Mouse (Mus musculus) gonadal fat pad, adult 2 months (tissue): Measurements from ENCODE around the gene Sct. TPM values are rescaled to one million over a fixed set of nuclear protein-coding genes. Genes with fewer than 3 reads are reported as not detected.

Experiments used
- DNase-seq: peaks from one replicate; pipeline ENCODE4 v3.0.0-alpha.2; 2012; ENCODE audit warnings: low read depth
- polyA plus RNA-seq: library from polyadenylated mRNA; depleted of rRNA; stranded (reverse); fragments of >200 nt; gene quantifications from 2 replicates; pipeline ENCODE4 v1.2.3, GENCODE M21; 2012; rRNA removed

The Sct gene
- 5.1 and 8.1 TPM in 2 replicates for polyA plus RNA-seq

DNA sequence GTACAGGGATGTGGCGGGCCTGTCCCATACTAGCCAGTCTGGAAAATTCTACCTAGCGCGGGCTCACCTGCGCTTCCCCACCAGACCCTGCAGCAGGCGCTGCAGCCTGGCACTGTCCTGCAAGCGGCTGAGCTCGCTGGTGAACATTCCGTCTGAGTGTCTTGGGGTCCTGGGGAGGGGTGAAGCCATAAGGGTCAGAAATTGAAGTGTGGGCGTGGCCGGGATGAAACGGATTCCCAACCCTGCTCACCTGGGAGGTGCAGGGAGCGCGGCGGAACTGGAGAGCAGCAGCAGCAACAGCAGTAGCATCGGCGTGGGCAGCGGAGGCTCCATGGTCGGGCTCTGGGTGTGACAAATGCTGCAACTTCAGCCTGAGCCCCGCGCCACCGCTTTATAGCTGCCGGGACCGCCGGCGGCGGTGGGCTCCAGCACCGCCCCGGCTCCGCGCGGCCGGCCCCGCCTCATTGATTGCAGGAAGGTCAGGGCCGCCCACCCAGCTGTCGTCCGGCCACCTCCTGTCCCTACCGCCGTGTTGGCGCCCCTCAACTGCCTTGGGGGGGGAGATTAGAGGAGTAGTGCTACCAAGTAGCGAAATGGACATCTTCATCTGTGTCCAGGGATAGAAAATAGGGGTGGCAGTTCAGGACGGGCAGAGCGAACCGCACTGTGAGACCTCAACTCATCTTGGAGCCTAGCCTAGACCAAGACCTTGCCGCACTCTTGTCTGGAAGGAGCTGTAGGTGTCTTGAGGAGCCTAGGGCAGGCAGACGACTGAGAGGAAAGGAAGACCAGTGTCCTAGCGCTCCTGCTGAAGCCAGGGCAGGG, at the start of gene Sct:
TSS of gene Sct (minus strand) at position 368 of the 825 bp plus-strand sequence.
- DNase-seq, result no peak

DNA sequence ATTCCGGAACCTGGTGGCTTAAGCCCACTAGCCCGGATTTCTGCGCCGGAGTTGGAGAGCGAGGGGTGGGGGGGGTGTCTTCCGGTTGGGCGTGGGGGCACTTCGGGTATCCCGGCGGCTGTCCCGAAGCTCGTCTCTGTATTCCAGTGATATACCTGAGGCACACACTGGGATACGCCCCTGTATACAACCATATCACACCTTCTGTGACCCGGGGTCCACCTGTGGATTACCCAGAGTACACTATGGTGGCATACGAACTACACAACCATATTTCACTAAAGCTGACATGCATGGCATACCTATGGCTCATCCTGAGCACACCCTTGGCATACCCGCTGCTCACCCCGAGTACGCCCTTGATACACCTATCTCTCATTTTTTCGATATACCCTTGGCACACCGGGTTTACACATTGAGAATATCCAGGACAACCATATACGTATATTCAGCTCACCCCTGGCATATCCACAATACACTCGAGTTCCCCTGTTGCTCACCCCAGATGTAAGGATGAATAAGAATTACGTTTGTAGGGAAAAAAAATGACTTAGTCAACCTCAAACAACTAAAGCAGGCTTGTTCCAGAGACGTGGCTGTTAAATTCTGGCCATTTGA, 49.5 kb upstream of the Sct start:
- no peak for DNase-seq

DNA sequence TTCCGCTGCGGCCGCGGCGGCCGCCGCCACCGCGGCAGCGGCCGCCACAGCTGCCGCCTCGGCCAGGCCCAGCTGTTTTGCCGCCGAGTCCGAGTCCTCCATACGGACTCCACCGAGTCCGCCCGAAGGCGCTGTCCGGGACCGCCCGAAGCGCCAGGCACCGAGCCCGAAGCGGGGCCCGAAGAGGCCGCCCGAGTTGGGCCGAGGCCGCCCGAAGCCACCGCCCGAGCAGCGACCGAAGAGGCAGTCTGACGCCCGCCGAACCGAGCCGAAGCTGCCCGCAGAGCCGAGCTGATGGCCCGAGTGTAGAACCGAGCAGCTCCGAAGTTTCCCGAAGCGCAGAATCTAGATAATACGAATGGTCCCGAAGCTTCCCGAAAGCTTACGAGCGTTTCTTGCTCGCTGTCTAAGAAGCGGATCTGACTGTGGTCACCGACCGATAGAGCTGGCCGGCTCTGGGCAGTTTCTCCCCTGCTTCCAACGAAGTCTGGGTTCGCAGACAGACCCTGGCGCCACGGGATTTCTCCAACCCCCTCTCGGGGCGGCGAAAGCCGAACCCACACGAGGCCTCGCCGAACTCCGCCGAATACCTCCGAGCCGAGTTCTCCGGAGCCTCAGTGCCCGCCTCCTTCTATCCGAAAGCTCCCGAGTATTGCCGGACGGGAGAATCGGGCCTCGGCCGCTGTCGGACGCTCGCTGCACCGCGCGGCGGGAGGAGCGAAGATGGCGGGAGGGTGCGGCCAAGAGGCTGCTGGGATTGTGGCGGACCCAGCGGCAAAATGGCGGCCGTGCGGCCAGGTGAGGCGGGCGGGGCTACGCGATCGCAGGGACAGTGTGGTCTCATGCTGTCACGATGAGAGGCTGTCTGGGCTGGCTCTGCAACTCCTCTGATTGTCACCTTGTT, 48.8 kb upstream of the Sct start, which contains the start of the genes Deaf1 and Tmem80:
TSS of gene Deaf1 (minus strand) at position 222 of the 904 bp plus-strand sequence.
TSS of gene Tmem80 (plus strand) at position 271 of the 904 bp plus-strand sequence.
- DNase-seq, result no peak

DNA sequence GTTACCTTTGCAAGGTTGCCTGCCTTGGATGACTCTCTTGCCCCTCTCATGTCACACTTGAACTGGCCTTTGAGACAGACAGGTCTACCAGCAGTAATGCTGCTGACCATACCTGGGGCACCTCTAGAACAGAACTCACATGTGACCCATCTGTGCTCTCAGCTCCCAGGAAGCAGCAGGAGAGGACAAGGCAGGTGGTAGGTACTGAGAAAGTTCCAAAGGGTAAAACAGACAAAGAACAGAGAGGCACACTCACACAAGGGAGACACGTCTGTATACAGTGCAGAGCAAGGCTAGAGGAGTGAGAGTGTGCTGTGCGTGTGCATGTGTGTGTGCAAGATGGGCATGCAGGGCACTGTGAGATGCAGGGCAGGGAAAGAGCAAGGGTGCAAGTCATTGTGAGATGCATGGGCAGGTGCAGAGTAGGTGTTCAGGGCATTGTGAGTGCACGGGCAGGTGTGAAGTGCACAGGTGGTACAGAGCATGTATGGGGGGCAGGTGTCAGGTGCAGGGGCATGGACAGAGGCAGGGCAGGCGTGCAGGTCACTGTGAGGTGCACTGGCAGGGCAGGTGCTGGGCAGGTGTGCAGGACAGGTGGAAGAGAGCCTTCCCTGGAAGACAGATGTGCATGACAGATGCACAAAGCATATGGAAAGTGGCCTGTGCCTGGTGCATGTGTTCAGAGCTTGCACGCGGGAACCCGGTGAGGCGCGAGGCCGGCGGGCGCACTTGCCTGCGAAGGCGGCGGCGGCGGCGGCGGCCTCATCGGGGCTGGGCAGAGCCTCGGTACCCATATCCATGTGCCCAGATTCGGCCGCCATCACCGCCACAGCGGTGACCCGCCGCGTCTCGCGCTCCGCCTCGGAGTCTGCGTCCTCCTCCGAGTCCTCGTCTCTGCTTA, 47.9 kb upstream of the Sct start:
- DNase-seq, result no peak

DNA sequence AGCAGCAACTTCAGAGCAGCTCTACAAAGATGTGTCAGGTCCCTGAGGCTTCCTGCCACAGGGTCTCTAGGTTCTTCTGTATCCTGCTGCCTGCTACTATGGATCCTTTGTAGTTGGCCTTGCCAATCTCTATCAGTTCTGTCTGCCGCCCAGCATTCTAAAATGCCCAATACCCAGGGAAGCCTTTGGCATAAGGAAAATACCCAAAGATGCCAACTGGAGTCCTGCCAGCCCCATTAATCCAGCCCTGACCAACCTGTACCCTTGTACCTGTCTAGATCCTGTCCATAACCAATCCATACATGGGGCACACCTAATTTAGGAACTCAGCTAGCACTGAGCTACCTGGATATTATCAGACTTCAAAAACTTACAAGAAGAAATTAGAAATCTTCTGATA, 45.8 kb upstream of the Sct start:
- no peak for DNase-seq

DNA sequence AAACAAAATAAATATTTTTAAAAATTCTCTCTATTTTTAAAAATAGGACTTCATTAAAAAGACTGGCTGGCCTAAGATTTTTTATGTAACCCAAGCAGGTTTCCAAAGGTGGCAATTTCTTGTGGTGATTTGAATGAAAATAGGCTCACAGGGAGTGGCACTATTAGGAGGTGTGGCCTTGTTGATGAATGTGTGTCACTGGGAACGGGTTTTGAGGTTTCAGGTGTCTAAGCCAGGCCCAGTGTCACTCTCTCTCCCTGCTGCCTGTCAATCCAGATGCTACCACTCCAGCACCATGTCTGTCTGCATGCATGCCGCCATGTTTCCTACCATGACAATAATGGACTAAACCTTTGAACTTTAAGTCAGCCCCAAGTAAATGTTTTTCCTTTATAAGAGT, 40.5 kb upstream of the Sct start:
- no peak for DNase-seq

DNA sequence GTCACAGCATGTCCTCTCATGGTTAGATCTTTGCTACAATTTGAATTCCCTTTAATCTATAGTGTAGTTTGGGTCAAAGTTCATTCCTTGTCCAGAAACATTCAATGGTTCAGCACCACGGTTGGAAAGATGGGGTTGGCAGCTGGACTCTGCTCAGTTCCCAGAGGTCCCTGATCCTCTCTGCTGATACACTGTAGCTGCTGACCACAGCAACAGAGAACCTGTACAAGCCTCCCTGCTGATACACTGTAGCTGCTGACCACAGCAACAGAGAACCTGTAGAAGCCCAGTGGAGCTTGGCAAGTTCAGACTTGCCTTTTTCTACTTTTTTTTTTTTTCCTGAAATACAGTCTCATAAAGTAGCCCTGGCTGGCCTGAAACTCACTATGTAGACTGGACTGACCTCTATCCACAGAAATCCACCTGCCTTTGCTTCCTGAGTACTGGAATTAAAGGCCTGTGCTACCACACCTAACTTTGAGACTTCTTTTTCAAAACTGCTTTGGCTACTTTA, 38.7 kb upstream of the Sct start:
- DNase-seq, result no peak

DNA sequence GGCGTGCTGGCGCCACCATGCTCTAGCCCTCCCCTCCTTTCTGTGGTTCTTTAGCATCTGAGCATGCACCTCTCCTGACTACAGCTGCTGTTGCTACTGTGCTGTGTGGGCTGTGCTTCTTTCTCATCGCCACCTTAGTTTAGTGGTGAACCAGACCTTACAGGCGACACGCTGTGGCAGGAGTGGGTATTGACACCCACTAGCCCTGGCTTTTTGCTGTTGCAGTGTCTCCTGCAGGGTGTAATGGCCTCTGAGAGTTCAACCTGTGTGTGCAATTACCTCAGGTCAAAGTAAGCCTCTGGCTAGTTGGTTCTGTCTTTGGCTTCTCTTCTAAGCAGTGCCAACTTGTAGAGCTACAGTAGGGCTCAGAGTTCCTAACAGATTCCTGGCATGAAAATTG, 37.0 kb upstream of the Sct start:
- no peak for DNase-seq

DNA sequence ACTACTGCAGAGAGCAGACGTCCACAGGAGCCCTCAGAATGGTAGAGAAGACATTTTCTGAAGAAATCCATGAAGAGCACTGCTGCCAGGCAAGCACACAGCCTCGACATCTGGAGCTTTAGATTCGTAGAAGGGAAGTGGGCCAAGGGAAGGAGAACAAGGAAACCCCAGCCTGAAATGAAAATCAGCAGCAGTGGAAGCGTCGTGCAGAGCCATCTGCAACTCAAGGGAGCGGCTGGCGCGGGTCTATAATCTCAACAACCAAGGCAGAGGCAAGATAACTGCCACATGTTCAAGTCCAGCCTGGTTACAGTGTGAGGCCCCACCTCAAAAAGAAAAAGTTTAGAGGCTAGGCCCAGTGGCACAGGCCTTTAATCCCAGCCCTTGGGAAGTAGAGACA, 36.1 kb upstream of the Sct start:
- no peak for DNase-seq

DNA sequence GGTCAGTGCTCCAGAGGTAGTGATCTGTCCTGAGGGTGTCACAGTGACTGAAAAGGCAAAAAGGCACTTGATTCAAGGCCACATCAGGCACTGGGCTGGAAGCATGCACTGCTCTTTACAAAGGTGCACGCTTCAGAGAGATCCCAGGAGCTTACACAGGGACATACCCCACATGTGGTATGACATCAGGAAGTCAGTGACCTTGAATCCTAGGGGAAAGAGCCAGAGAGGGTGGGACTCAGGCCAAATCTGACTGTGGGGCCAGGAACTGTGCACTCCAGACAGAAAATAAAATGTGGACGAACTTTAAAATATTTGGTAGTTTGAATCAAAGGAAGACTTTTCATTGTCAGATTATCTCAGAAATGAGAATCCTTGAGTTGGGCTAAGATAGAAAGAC, 35.5 kb upstream of the Sct start:
- no peak for DNase-seq

DNA sequence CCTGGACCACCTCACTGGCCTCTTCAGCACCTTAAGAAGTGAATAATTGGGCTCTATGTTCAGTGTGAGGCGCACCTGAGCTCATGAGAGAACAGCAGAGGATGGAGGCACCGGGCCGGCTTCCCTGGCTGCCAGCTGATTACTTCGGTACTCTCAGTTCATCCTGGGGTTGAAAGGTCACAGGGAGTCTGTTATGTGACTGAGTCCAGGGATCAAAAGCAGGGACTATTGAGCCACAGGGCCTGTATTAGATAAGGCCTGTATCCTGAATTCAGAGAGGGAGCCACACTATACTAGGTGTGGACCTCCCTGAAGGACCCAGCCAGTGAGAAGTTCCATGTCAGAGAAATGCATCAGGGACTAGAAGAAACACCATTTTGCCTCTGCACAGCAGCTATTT, 25.6 kb upstream of the Sct start:
- no peak for DNase-seq

DNA sequence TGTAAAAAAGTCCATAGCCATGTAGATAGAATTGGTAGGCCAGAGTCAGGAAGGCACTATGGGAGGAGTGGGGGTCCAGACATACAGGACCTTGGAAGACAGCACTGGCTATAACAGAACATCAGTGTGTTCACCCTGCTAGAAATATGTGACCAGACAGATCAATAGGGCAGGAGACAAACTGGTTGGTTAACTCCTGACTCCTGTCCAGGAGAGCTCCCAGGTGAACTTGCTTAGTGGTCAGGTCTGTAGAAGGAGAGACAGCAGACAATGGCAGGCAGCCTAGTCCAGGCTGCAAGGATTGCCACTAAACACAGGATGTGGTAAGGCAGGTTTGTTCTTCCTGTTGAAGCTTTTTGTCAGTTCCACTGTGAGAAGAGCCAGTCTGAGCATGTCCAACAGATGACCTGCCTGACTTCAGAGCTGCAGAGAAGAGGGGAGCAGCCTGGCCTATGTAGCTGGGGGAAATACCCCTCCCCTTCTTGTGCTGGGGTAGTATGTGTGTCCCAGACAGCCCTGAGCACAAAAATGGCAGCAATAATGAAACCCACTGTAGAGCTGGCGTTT, 23.9 kb upstream of the Sct start:
- no peak for DNase-seq

DNA sequence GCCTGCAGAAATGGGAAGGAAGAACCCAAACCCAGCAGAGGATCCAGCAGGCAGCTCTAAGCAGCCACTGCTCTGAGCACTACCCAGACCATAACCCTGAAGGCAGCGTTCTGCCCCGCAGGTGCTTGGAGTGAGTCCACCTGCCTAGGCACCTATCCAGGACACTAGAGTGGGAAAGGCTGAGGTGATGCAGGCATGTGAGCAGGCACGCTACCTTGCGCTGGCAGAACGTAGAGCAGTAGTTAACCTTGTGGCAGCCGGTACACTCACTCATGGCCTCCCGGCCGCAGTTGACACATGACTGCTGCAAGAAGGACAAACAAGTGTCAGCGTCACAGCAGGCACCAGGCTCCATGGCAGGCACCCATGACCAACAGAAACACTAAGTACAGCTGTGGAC, 22.5 kb upstream of the Sct start:
- DNase-seq, result no peak

DNA sequence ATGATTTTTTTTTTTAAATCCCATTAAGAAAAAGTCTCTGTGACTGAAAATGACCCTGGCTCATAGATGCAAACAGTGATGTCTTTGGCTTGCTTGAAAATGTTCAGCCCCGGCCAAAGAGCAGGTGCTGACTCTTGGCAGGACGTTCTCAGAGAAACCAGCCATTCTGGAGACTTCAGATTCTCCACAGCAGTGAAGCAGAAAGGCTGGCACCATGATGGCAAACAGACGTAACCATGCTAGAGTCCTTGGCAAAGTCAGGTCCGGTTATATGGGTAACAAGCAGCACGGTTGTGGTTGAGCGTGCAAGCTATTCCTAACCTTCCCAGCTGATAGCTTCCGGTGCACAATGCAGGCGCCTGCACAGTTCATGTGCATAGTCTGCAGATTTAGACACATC, 20.2 kb upstream of the Sct start:
- DNase-seq, result no peak

DNA sequence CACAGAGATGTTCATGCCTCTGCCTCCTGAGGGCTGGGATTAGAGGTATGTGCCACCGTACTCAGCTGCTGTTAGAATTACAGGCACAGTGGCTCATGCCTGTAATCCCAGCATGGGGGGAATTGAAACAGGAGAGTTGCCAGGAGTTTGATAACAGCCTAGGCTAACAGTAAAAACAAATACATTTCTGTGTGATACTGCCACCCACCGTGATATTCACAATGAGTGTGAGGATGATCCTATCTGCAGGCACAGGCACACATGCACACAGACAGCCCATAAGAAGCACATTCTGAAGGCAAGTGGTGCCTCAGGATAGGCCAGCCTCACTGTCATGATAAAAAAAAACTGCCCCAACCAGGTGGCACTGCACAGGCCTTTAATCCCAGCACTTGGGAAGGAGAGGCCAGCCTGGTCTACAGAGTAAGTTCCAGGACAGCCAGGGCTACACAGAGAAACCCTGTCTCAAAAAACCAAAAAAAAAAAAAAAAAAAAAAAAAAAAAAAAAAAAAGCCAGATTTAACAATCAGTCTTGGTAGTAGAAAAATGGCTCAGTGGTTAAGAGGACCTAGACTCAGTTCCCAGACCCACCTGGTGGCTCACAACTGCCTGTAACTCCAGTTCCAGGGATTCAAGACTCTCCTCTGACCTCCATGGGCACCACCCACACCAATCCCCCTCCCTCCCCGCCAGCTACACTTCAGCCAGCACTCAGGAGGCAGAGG, 19.2 kb upstream of the Sct start:
- no peak for DNase-seq

DNA sequence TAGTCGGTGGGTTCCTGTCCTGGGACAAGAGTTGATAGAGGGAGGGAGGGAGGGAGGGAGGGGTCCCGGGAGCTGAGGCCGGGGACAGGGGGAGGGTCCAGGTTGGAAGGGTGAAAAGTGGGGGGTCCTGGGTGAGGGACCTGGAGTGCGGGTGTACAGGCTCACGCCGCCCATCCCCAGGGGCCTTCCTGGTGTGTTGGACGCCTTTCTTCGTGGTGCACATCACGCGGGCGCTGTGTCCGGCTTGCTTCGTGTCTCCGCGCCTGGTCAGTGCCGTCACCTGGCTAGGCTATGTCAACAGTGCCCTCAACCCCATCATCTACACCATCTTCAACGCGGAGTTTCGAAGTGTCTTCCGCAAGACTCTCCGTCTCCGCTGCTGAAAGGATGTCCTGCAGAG, 15.5 kb upstream of the Sct start:
- DNase-seq, result no peak

DNA sequence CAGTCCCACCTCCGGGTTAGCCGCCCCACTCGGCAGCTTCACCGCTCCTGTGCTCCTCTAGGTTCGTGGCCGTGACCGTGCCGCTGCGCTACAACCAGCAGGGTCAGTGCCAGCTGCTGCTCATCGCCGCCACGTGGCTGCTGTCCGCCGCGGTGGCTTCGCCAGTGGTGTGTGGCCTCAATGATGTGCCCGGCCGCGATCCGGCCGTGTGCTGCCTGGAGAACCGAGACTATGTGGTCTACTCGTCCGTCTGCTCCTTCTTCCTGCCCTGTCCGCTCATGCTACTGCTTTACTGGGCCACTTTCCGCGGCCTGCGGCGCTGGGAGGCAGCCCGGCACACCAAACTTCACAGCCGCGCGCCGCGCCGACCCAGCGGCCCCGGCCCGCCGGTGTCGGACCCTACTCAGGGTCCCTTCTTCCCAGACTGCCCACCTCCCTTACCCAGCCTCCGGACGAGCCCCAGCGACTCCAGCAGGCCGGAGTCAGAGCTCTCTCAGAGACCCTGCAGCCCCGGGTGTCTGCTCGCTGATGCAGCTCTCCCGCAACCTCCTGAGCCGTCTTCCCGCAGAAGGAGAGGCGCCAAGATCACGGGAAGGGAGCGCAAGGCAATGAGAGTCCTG, 15.0 kb upstream of the Sct start:
- no peak for DNase-seq

DNA sequence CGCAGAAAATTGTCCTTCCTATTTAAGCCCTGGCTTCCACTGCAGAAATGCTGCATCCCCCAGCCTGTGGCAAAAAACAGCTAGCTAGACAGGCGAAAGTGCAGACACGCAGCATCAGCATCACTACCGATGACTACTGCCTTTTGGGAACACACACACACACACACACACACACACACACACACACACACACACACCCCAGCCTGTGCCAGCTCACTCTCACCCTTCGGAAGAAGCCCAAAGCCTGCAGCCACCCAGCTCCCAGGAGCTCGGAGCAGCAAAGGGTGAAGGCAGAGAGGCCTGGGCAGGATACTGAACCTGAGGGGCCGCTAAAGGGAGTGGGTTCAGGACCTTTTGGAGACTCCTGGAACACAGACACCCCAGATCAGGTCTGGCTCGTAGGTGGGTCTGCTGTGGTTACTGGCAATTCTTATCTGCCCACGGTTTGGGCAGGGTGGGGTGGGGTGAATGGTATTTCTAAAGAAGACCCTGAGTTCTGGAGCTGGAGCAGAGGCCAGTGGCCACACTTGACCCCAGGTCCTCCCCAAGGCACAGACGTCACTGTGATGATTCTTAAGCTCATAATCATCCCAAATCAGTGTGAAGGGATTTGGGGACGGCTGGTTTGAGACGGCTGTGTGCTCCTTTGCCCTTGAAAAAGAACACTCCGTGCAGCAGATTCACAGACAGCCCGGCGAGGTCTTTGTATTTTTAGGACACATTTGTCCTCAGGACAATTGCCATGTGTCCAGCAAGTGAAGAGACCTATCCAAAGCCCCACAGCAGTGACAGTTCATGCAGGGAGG, 13.9 kb upstream of the Sct start:
- DNase-seq, result no peak
